Mouse (Mus musculus) midbrain, embryonic 16.5 days (tissue): ENCODE results near the gene Plekhg6. TPM values are rescaled to one million over a fixed set of nuclear protein-coding genes. Genes with fewer than 3 reads are reported as not detected.

Source experiments
- ATAC-seq: fragments of 200-750 bp; cut with Nextera tagmentation; 2 replicates; pipeline ENCODE4 v1.8.0; 2017; ENCODE audit warnings: moderate TSS enrichment
- H3K27ac ChIP-seq: fragments of 300-500 bp; sonication (generic); 2 replicates; pipeline ENCODE4 v1.5.1; 2014; ENCODE audit warnings: mild to moderate bottlenecking, low read length, mixed read lengths
- H3K27me3 ChIP-seq: fragments of 300-500 bp; sonication (generic); 2 replicates; pipeline ENCODE4 v1.6.1; 2014; ENCODE audit warnings: low read depth, low read length, mixed read lengths; ENCODE audit not compliant: control insufficient read depth, insufficient read depth
- H3K36me3 ChIP-seq: fragments of 300-500 bp; sonication (generic); 2 replicates; pipeline ENCODE4 v1.6.1; 2014; ENCODE audit warnings: mild to moderate bottlenecking, low read length, moderate library complexity, mixed read lengths; ENCODE audit not compliant: control insufficient read depth, insufficient read depth
- H3K4me1 ChIP-seq: fragments of 300-500 bp; sonication (generic); 2 replicates; pipeline ENCODE4 v1.6.1; 2014; ENCODE audit warnings: mild to moderate bottlenecking, low read length, mixed read lengths; ENCODE audit not compliant: control insufficient read depth, insufficient read depth
- H3K4me2 ChIP-seq: fragments of 300-500 bp; sonication (generic); 2 replicates; pipeline ENCODE4 v1.6.1; 2014; ENCODE audit warnings: mild to moderate bottlenecking, low read length, mixed read lengths
- H3K4me3 ChIP-seq: fragments of 300-500 bp; sonication (generic); 2 replicates; pipeline ENCODE4 v1.5.1; 2014; ENCODE audit warnings: low read depth, mild to moderate bottlenecking, low read length, moderate library complexity, mixed read lengths
- H3K9ac ChIP-seq: fragments of 300-500 bp; sonication (generic); 2 replicates; pipeline ENCODE4 v1.6.1; 2014; ENCODE audit warnings: low read depth, low read length, mixed read lengths
- H3K9me3 ChIP-seq: fragments of 300-500 bp; sonication (generic); replicated peaks from 2 replicates; pipeline ENCODE4 v1.6.1; 2014; ENCODE audit warnings: mild to moderate bottlenecking, low read length, mixed read lengths; ENCODE audit not compliant: control insufficient read depth, poor library complexity, severe bottlenecking
- WGBS: fragments of 180-500 bp; shearing (Covaris S2); extraction: QIAGEN DNeasy Blood & Tissue Kit; methylation state at CpG from one replicate; pipeline ENCODE4 v1.1.7; 2014; 5-methylcytosine and 5-hydroxymethylcytosine counted together
- polyA plus RNA-seq: library from polyadenylated mRNA; unstranded; fragments of >200 nt; fragmentation: Nextera tagmentation; extraction: Ambion mirVana; gene quantifications from 2 replicates; pipeline ENCODE4 v1.2.1, GENCODE M21; 2015

Gene Plekhg6
- polyA plus RNA-seq, 1 experiment from 2014 or later: 0.44 TPM

GRCm38 (mm10) chr6:125377042-125377441 is 3.6 kb downstream of the Plekhg6 start:
- 37% methylated on average over 6 of the region's 6 CpGs for WGBS
- Histone ChIP-seq H3K9me3 (no peaks in the 10 kb centered on the region), H3K36me3 (no peaks in the 10 kb centered on the region), H3K4me1 (peaks cover 10% of the 10 kb centered on the region), H3K9ac (no peak overlapping the region), H3K4me2 (no peak overlapping the region), H3K27ac (no peak overlapping the region), H3K4me3 (no peak overlapping the region), H3K27me3 (peaks cover 36% of the 10 kb centered on the region)
- ATAC-seq: no peak

DNA sequence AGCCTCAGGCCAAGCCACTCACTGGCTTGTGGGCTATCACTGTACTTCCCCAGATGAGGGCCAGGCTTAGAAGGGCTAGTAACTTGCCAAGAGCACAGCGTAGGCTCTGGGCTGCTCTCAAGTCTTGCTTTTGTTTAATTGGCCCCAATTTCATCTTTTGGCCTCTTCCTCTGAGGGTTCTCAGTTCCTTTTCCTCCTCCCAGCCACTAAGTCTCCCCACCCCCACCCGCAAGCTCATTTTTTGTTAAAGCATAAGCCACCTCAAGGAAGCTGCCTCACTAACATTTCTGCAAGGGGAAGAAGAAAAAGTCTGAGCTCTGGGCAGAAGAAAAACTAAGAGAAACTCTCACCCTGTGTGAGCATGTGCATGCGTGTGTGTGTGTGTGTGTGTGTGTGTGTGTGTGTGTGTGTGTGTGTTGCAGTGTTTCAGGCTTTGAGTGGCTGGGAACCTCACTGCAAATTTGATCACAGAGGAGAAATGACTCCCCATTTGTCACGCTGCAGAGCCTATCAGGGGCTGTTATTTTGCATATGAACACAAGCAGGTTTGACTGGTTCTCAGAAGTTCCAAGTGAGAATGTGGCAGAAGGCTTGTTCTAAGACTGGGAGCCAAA is 12.7 kb downstream of the Plekhg6 start:
- H3K27ac ChIP-seq: no peak overlapping the region
- no peak overlapping the region for H3K4me3 ChIP-seq
- H3K9ac ChIP-seq: no peak overlapping the region
- no peaks in the 10 kb centered on the region for H3K9me3 ChIP-seq
- 48% methylated on average over 4 of the region's 4 CpGs for WGBS
- H3K36me3 ChIP-seq: no peaks in the 10 kb centered on the region
- no peak overlapping the region for H3K4me2 ChIP-seq
- peaks cover 7% of the 10 kb centered on the region for H3K4me1 ChIP-seq
- H3K27me3 ChIP-seq: peaks cover 7% of the 10 kb centered on the region
- ATAC-seq: no peak

- 86% methylated on average over 1 of the region's 1 CpGs for WGBS
- Histone ChIP-seq H3K4me3 (no peak overlapping the region), H3K36me3 (no peaks in the 10 kb centered on the region), H3K4me1 (peaks cover 9% of the 10 kb centered on the region), H3K27ac (no peak overlapping the region), H3K27me3 (peaks cover 14% of the 10 kb centered on the region), H3K9ac (no peak overlapping the region), H3K4me2 (no peak overlapping the region), H3K9me3 (no peaks in the 10 kb centered on the region)
- ATAC-seq: no peak
These were observed 14.5 kb downstream of the Plekhg6 start for GRCm38 (mm10) chr6:125366133-125366532.

- no peak overlapping the region for H3K9ac ChIP-seq
- no peak for ATAC-seq
- H3K4me1 ChIP-seq: peaks cover 9% of the 10 kb centered on the region
- H3K4me2 ChIP-seq: no peak overlapping the region
- H3K27me3 ChIP-seq: peaks cover 19% of the 10 kb centered on the region
- H3K9me3 ChIP-seq: no peaks in the 10 kb centered on the region
- H3K36me3 ChIP-seq: no peaks in the 10 kb centered on the region
- 87% methylated on average over 5 of the region's 5 CpGs for WGBS
- no peak overlapping the region for H3K27ac ChIP-seq
- no peak overlapping the region for H3K4me3 ChIP-seq
These were observed 15.1 kb downstream of the Plekhg6 start for GRCm38 (mm10) chr6:125365522-125365921.

DNA sequence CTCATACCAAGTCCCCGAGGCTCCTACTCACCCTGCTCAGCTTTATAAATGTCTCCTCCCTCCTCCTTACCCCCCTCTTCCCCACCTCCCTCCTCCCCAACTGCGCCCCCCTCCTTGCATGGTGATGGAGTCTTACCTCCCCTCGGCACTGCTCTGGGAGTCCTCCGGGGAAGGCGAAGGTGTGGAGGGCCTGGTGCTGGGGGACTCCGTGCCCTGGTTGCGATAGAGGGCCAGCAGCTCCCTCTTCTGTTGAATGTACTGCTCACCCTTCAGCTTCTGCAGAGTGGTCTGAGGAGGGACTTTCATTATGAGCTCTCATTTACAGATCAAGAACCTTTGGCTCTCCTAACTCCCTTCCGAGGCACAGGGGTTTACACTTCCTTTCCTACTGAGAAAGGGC is 16.1 kb downstream of the Plekhg6 start:
- Histone ChIP-seq H3K9me3 (no peaks in the 10 kb centered on the region), H3K4me1 (peaks cover 9% of the 10 kb centered on the region), H3K9ac (no peak overlapping the region), H3K27me3 (peaks cover 19% of the 10 kb centered on the region), H3K36me3 (no peaks in the 10 kb centered on the region), H3K4me2 (no peak overlapping the region; the same call in 1 of the 2 replicates), H3K27ac (no peak overlapping the region), H3K4me3 (no peak overlapping the region)
- WGBS: 1% methylated on average over 7 of the region's 8 CpGs
- no peak for ATAC-seq

GRCm38 (mm10) chr6:125363451-125364242 is 16.9 kb downstream of the Plekhg6 start:
- WGBS: 6% methylated on average over 23 of the region's 23 CpGs
- no peak overlapping the region for H3K4me3 ChIP-seq
- peak overlapping the region; percentile 27; the same call in 1 of the 2 replicates for H3K4me2 ChIP-seq
- no peak overlapping the region for H3K27ac ChIP-seq
- no peak overlapping the region for H3K9ac ChIP-seq
- H3K9me3 ChIP-seq: no peaks in the 10 kb centered on the region
- H3K27me3 ChIP-seq: peaks cover 19% of the 10 kb centered on the region
- H3K36me3 ChIP-seq: no peaks in the 10 kb centered on the region
- no peak for ATAC-seq
- H3K4me1 ChIP-seq: peaks cover 9% of the 10 kb centered on the region

DNA sequence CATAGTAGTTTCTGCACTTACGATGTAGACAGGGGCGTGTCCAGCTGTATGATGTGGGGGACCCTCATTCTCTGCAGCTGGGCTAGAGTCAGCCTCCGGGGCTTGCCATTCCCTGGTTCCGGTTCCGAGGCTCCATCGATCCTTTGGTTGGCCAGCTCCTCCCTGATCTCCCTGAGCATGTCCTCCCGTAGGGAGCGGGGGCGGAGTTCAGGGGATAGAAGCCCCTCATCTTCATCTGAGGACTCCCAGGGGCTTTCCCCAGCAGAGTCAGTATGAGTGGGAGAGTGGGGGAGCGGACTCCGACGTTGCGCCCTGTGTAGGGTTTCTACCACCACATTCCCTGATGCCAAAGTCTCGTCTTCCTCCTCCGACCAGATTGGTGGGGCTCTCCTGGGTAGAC is 17.6 kb downstream of the Plekhg6 start:
- ATAC-seq: no peak
- peaks cover 19% of the 10 kb centered on the region for H3K27me3 ChIP-seq
- no peak overlapping the region for H3K4me3 ChIP-seq
- H3K36me3 ChIP-seq: no peaks in the 10 kb centered on the region
- 13% methylated on average over 15 of the region's 15 CpGs for WGBS
- peaks cover 9% of the 10 kb centered on the region for H3K4me1 ChIP-seq
- no peak overlapping the region for H3K9ac ChIP-seq
- peak overlapping the region; percentile 27; the same call in 1 of the 2 replicates for H3K4me2 ChIP-seq
- no peak overlapping the region for H3K27ac ChIP-seq
- H3K9me3 ChIP-seq: no peaks in the 10 kb centered on the region

DNA sequence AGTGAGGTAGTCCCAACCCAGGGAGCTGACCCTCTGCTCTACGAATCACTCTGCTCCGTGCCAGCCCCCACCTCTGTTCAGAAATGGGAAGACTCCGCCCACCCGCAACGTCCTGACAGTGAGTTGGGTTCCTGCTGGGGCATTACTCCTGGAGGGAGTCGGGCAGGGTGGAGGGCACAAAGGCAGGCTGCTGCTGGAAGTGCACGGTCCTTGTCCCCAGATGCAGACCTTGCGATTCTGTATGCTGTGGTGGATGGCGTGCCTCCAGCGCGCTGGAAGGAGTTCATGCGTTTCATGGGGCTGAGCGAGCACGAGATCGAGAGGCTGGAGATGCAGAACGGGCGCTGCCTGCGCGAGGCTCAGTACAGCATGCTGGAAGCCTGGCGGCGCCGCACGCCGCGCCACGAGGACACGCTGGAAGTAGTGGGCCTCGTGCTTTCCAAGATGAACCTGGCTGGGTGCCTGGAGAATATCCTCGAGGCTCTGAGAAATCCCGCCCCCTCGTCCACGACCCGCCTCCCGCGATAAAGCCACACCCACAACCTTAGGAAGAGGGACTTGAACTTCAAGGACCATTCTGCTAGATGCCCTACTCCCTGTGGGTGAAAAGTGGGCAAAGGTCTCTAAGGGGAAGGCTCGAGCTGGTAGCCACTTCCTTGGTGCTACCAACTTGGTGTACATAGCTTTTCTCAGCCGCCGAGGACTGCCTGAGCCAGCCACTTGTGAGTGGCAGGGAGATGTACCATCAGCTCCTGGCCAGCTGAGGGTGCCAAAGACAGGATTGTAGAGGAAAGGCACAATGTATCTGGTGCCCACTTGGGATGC is 18.9 kb downstream of the Plekhg6 start:
- H3K4me2 ChIP-seq: peak overlapping the region; percentile 58
- 12% methylated on average over 38 of the region's 38 CpGs for WGBS
- H3K4me1 ChIP-seq: peaks cover 9% of the 10 kb centered on the region
- H3K9me3 ChIP-seq: no peaks in the 10 kb centered on the region
- peaks cover 19% of the 10 kb centered on the region for H3K27me3 ChIP-seq
- H3K4me3 ChIP-seq: peak overlapping the region; percentile 31
- no peak overlapping the region for H3K27ac ChIP-seq
- H3K36me3 ChIP-seq: no peaks in the 10 kb centered on the region
- ATAC-seq: peak; percentile 72
- peak overlapping the region; percentile 43 for H3K9ac ChIP-seq
